Mouse (Mus musculus) thymus, adult 2 months (tissue): ENCODE data around the gene Cyb5r3. TPM values are rescaled to one million over a fixed set of nuclear protein-coding genes. Genes with fewer than 3 reads are reported as not detected.

Experiments used
- DNase-seq: peaks from one replicate; pipeline ENCODE4 v3.0.0; 2021
- H3K27ac ChIP-seq: fragments of 200-500 bp; 2 replicates; pipeline ENCODE4 v1.5.1; 2012; ENCODE audit warnings: low read length, control low read depth; ENCODE audit not compliant: control insufficient read depth, insufficient read depth
- H3K27me3 ChIP-seq: fragments of 200-500 bp; 2 replicates; pipeline ENCODE4 v1.6.1; 2012; ENCODE audit warnings: mild to moderate bottlenecking, low read length, moderate library complexity, mixed read lengths; ENCODE audit not compliant: control insufficient read depth, insufficient read depth
- H3K36me3 ChIP-seq: fragments of 200-500 bp; 2 replicates; pipeline ENCODE4 v1.6.1; 2012; ENCODE audit warnings: mild to moderate bottlenecking, low read length, moderate library complexity; ENCODE audit not compliant: control insufficient read depth, insufficient read depth
- H3K4me1 ChIP-seq: fragments of 200-500 bp; replicated peaks from 2 replicates; pipeline ENCODE4 v1.6.1; 2012; ENCODE audit warnings: low read length; ENCODE audit not compliant: control insufficient read depth, insufficient read depth
- H3K4me3 ChIP-seq: fragments of 200-500 bp; 2 replicates; pipeline ENCODE4 v1.5.1; 2012; ENCODE audit warnings: mild to moderate bottlenecking, low read length, control low read depth, moderate library complexity; ENCODE audit not compliant: control insufficient read depth, insufficient read depth
- CTCF ChIP-seq: fragments of 200-500 bp; IDR thresholded peaks from 2 replicates; pipeline ENCODE4 v1.5.1; 2012; ENCODE audit warnings: mild to moderate bottlenecking, control low read depth, low read length, moderate library complexity, borderline replicate concordance; ENCODE audit not compliant: control insufficient read depth, poor library complexity, insufficient read depth; ENCODE audit errors: extremely low read depth
- POLR2A ChIP-seq: fragments of 200-500 bp; IDR thresholded peaks from 2 replicates; pipeline ENCODE4 v1.6.1; 2012; ENCODE audit warnings: mild to moderate bottlenecking, low read length, control low read depth, moderate library complexity; ENCODE audit not compliant: control insufficient read depth, poor library complexity, insufficient read depth; ENCODE audit errors: extremely low read depth
- WGBS: fragments of 180-500 bp; shearing (Covaris S2); methylation state at CpG from one replicate; pipeline ENCODE4 v1.1.7; 2018; 5-methylcytosine and 5-hydroxymethylcytosine counted together
- polyA plus RNA-seq: library from polyadenylated mRNA; depleted of rRNA; stranded (reverse); fragments of >200 nt; gene quantifications from 2 replicates; pipeline ENCODE4 v1.2.3, GENCODE M21; 2012; rRNA removed

The Cyb5r3 gene
- 60.5 and 61.7 TPM in 2 replicates for polyA plus RNA-seq

DNA sequence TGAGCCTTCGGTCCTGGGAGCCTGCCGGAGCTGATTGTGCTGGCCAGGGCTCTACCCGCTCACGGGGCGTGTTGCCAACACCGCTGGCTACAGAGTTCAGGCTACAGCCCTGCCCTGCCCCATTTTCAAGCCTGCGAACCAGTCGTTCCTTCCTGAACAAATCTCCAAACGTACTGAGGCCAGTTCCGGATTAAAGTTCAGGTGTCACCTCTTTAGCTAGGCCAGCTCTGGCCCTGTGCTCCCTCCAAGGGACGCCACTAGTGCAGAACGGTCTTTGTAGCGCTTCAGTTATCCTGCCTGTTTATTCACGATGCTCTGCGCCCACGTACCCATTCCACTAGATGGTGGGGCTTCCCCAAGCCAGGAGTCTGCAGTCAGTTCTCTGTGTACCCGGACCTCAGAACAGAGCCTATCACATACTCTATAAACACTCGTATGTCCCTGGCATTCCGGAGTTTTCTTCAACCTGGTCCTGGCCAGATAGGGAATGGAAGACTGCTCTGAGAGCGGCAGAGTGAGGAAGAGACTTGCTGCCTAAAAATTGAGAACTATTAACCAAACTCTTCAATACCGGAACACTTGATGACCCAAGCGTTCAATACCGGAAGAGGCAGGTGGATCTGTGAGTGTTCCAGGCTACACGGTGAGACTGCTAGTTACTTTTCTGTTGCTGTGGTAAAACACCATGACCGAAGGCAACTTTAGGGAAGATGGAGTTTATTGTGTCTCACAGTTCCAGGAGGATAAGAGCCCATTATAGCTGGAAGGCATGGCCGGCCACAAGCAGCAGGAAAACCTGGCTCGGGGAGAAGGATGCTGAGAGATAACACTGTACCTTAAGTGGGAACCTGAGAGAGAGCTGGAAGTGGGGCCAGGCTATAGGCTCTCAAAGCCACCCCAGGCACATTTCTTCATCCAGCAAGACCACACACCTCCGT is at the start of gene Cyb5r3:
Gene Cyb5r3 (minus strand): TSS at position 101 of the 938 bp plus-strand sequence.
- WGBS, result 40% methylated on average over 28 of the region's 28 CpGs
- Histone ChIP-seq H3K27ac (peak within 1 kb of the TSS; percentile 30), H3K27me3 (no peaks in the 10 kb centered on the region), H3K4me1 (peaks cover 12% of the 10 kb centered on the region), H3K36me3 (no peaks in the 10 kb centered on the region), H3K4me3 (peak within 1 kb of the TSS; percentile 63)
- no peak for DNase-seq
- TF ChIP-seq POLR2A, result no peak
- no peak for TF ChIP-seq CTCF

DNA sequence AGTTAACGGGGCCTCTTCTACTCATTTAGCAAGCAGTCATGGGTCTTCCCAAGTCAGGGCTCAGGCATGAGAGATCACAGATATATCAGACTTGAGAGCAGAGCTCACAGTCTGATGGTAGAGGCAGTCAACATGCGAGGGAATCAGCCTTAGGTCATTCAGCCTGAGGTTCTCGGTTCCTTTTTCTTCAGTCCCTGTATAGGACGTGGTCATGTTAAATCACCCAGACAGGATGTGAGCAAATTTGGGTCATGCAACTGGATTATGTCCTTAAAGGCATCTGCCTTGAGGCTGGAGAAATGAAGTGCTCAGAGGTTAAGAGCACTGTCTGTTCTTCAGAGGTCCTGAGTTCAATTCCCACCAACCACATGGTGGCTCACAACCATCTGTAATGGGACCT is 49.3 kb upstream of the Cyb5r3 start:
- H3K4me1 ChIP-seq, result no peaks in the 10 kb centered on the region
- no peak overlapping the region for H3K4me3 ChIP-seq
- no peaks in the 10 kb centered on the region for H3K27me3 ChIP-seq
- H3K36me3 ChIP-seq, result no peaks in the 10 kb centered on the region
- TF ChIP-seq CTCF (no peak), POLR2A (no peak)
- WGBS, result 54% methylated on average over 4 of the region's 4 CpGs
- H3K27ac ChIP-seq, result no peak overlapping the region
- DNase-seq, result no peak

DNA sequence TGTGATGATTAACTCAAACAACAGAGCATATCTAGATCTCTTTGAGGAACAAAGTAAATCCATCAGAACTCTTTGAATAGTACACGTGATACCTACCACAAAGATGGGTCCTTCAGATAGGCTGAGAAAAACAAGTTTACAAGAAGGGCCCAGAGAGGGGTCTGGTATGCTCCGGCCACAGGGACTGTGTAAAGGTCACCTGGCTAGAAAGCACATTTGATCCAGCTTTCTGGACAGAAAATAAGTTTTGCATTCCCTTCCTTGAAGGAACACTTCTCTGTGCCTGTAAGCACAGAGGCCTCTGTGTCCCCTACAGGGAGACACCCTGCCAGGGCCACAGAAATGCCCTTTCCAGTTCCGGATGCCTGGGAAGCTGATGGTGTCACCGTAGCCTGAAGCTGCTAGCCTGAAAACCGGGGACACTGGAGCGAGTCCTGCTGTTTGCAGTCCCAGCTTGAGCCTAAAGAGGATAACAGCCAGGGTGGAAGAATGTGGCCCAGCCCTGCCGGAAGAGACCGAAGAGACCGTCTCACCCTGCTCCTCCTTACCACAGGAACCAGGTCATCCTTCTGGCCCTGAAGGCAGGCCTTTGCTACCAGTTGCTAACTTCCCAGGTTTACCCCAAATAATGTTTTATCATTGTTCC is 48.1 kb upstream of the Cyb5r3 start:
- WGBS, result 91% methylated on average over 9 of the region's 9 CpGs
- Histone ChIP-seq H3K4me3 (no peak overlapping the region), H3K27me3 (no peaks in the 10 kb centered on the region), H3K36me3 (no peaks in the 10 kb centered on the region), H3K4me1 (no peaks in the 10 kb centered on the region), H3K27ac (no peak overlapping the region)
- TF ChIP-seq CTCF, result no peak
- TF ChIP-seq POLR2A, result no peak
- no peak for DNase-seq

DNA sequence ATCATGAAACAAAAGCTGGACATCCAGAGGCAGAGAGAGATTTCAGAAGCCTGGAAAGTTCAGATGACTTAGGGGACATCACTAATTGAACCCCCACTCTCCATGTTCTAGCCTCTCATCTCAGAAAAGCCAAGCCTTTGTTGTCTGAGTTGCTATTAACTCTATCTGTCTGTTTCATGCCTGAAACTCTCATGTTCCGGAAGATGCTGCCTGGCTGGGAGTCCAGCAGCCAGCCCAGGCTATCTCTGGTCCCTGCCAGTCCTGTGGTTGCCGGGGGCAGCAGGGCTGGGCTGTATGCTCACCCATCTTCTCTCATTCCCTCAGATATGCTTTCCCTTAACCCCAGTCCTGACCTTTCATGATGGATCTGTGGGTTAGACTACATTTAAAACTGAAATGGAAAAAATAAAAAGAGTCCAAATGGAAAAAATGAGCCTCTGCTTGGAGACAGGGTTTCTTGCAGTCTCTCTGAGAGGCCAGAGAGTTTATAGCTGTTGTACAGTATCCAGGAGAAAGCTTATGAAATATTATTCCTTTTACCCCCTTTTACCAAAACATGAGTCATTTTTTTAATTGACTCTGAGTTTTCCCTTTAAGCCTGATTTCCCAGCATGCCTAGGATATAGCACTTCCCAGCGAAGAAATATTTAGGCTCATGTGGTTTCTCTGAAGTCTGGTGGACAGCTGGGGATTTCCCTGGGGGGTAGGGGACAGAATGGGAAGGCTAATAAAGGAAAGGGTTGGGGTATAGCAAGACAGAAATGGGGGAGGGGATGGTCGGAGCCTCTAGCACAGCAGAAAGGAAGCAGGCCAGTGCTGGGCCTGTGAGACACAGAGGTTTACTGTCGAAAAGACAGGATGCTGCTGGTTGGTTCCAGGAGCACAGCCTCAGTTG is 43.2 kb upstream of the Cyb5r3 start:
- no peak for DNase-seq
- Histone ChIP-seq H3K27me3 (no peaks in the 10 kb centered on the region), H3K27ac (no peak overlapping the region), H3K36me3 (no peaks in the 10 kb centered on the region), H3K4me1 (no peaks in the 10 kb centered on the region), H3K4me3 (no peak overlapping the region)
- TF ChIP-seq POLR2A (no peak), CTCF (no peak)
- WGBS, result 61% methylated on average over 5 of the region's 5 CpGs

- 18% methylated on average over 11 of the region's 11 CpGs for WGBS
- H3K27ac ChIP-seq, result no peak overlapping the region
- TF ChIP-seq POLR2A (no peak), CTCF (no peak)
- H3K4me3 ChIP-seq, result no peak overlapping the region
- peak; percentile 26 for DNase-seq
- no peaks in the 10 kb centered on the region for H3K4me1 ChIP-seq
- H3K27me3 ChIP-seq, result no peaks in the 10 kb centered on the region; the same call in 1 of the 2 replicates
- no peaks in the 10 kb centered on the region for H3K36me3 ChIP-seq
Observed at GRCm38 (mm10) chr15:83210229-83210628, 37.8 kb upstream of the Cyb5r3 start.

DNA sequence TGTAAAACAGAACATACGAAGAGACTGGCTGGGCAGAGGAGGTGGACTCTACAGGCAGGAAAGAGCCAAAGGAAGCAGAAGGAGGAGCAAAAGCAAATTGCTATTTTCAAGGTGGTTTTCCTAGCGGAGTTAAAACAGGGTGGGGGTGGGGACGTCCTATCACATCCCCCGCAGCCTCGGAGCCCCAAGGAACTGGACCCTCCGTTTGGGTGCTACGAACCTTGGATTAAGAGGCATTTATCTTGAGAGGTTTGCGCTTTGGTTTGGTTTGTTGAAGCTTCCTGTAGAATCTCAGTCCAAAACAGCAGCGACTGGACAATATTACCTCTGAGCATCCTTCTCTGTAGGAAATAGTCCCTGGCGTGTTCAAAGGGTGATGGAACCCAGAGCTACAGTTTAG is 37.3 kb upstream of the Cyb5r3 start:
- no peaks in the 10 kb centered on the region for H3K36me3 ChIP-seq
- H3K27me3 ChIP-seq, result no peaks in the 10 kb centered on the region; the same call in 1 of the 2 replicates
- H3K4me1 ChIP-seq, result no peaks in the 10 kb centered on the region
- TF ChIP-seq CTCF, result no peak
- no peak for TF ChIP-seq POLR2A
- H3K27ac ChIP-seq, result no peak overlapping the region
- H3K4me3 ChIP-seq, result no peak overlapping the region
- no peak for DNase-seq
- WGBS, result 16% methylated on average over 10 of the region's 10 CpGs
